Mouse (Mus musculus) cerebellum, adult 2 months (tissue): ENCODE data around the gene Kcnv2. TPM values are rescaled to one million over a fixed set of nuclear protein-coding genes. Genes with fewer than 3 reads are reported as not detected.

Source experiments
- DNase-seq, 2 experiments: peaks; one replicate each; pipeline ENCODE4 v3.0.0; 2021
- H3K27ac ChIP-seq: fragments of 200-500 bp; 2 replicates; pipeline ENCODE4 v1.5.1; 2012; ENCODE audit warnings: low read length, control low read depth, inconsistent platforms; ENCODE audit not compliant: insufficient read depth
- H3K27me3 ChIP-seq: fragments of 200-500 bp; 2 replicates; pipeline ENCODE4 v1.6.1; 2012; ENCODE audit warnings: inconsistent platforms, mild to moderate bottlenecking, low read length, moderate library complexity; ENCODE audit not compliant: control insufficient read depth, insufficient read depth
- H3K4me1 ChIP-seq: fragments of 200-500 bp; 2 replicates; pipeline ENCODE4 v1.6.1; 2011; ENCODE audit warnings: low read length; ENCODE audit not compliant: control insufficient read depth, insufficient read depth
- H3K4me3 ChIP-seq: fragments of 200-500 bp; replicated peaks from 2 replicates; pipeline ENCODE3; 2011; ENCODE audit warnings: mild to moderate bottlenecking, low read depth, low read length, control low read depth; ENCODE audit not compliant: insufficient read depth
- CTCF ChIP-seq: fragments of 200-500 bp; IDR thresholded peaks from 2 replicates; pipeline ENCODE4 v1.5.1; 2011; ENCODE audit warnings: low read depth, mild to moderate bottlenecking, control low read depth, low read length, moderate library complexity, borderline replicate concordance; ENCODE audit not compliant: insufficient read depth
- POLR2A ChIP-seq: fragments of 200-500 bp; IDR thresholded peaks from 2 replicates; pipeline ENCODE4 v1.6.1; 2011; ENCODE audit warnings: low read length, control low read depth, borderline replicate concordance; ENCODE audit not compliant: insufficient read depth
- WGBS: fragments of 180-500 bp; shearing (Covaris S2); methylation state at CpG from one replicate; pipeline ENCODE4 v1.1.7; 2018; 5-methylcytosine and 5-hydroxymethylcytosine counted together
- polyA plus RNA-seq: library from polyadenylated mRNA; depleted of rRNA; stranded (reverse); fragments of >200 nt; gene quantifications from 2 replicates; pipeline ENCODE4 v1.2.3, GENCODE M21; 2012

Gene Kcnv2
- polyA plus RNA-seq, 1 experiment: 0.21 TPM

GRCm38 (mm10) chr19:27336126-27336917 lies 13.9 kb downstream of the Kcnv2 start:
- H3K4me3 ChIP-seq: no peak overlapping the region
- no peak for TF ChIP-seq POLR2A
- no peak for TF ChIP-seq CTCF
- WGBS: 75% methylated on average over 4 of the region's 4 CpGs
- H3K4me1 ChIP-seq: no peaks in the 10 kb centered on the region
- no peak for DNase-seq
- H3K27ac ChIP-seq: no peak overlapping the region
- no peaks in the 10 kb centered on the region for H3K27me3 ChIP-seq

- Histone ChIP-seq H3K4me1 (no peaks in the 10 kb centered on the region), H3K27me3 (no peaks in the 10 kb centered on the region), H3K27ac (no peak overlapping the region), H3K4me3 (no peak overlapping the region)
- 84% methylated on average over 1 of the region's 1 CpGs for WGBS
- TF ChIP-seq CTCF (no peak), POLR2A (no peak)
- no peak for DNase-seq
Observed at GRCm38 (mm10) chr19:27346501-27346900, 24.1 kb downstream of the Kcnv2 start.

- TF ChIP-seq POLR2A (no peak), CTCF (no peak)
- WGBS: 52% methylated on average over 6 of the region's 6 CpGs
- Histone ChIP-seq H3K27ac (no peak overlapping the region), H3K4me1 (no peaks in the 10 kb centered on the region), H3K27me3 (no peaks in the 10 kb centered on the region), H3K4me3 (no peak overlapping the region)
- DNase-seq: no peak
Observed at GRCm38 (mm10) chr19:27351700-27352099, 29.3 kb downstream of the Kcnv2 start.

- Histone ChIP-seq H3K4me1 (no peaks in the 10 kb centered on the region), H3K27ac (no peak overlapping the region), H3K4me3 (no peak overlapping the region), H3K27me3 (no peaks in the 10 kb centered on the region)
- DNase-seq: no peak
- TF ChIP-seq CTCF: no peak
- TF ChIP-seq POLR2A: no peak
Observed at GRCm38 (mm10) chr19:27360381-27360780, 38.0 kb downstream of the Kcnv2 start.

GRCm38 (mm10) chr19:27363891-27364290 lies 41.5 kb downstream of the Kcnv2 start:
- WGBS: 70% methylated on average over 4 of the region's 4 CpGs
- no peak overlapping the region for H3K27ac ChIP-seq
- H3K27me3 ChIP-seq: no peaks in the 10 kb centered on the region
- no peak for TF ChIP-seq POLR2A
- TF ChIP-seq CTCF: no peak
- H3K4me3 ChIP-seq: no peak overlapping the region
- no peaks in the 10 kb centered on the region for H3K4me1 ChIP-seq
- no peak for DNase-seq

GRCm38 (mm10) chr19:27364521-27364931 lies 42.1 kb downstream of the Kcnv2 start:
- DNase-seq: no peak
- 23% methylated on average over 8 of the region's 8 CpGs for WGBS

GRCm38 (mm10) chr19:27366113-27366746 lies 43.8 kb downstream of the Kcnv2 start:
- no peak for TF ChIP-seq CTCF
- TF ChIP-seq POLR2A: no peak
- no peak overlapping the region for H3K4me3 ChIP-seq
- DNase-seq: no peak
- no peak overlapping the region for H3K27ac ChIP-seq
- no peaks in the 10 kb centered on the region for H3K27me3 ChIP-seq
- no peaks in the 10 kb centered on the region for H3K4me1 ChIP-seq
- WGBS: 85% methylated on average over 10 of the region's 10 CpGs

More at GRCm38 (mm10) chr19:27364521-27364931, 42.1 kb downstream of the Kcnv2 start:
- Histone ChIP-seq H3K27me3 (no peaks in the 10 kb centered on the region), H3K4me3 (no peak overlapping the region), H3K4me1 (no peaks in the 10 kb centered on the region), H3K27ac (no peak overlapping the region)
- TF ChIP-seq CTCF: no peak
- no peak for TF ChIP-seq POLR2A

GRCm38 (mm10) chr19:27369461-27370135 lies 47.2 kb downstream of the Kcnv2 start:
- DNase-seq: no peak
- Histone ChIP-seq H3K27ac (no peak overlapping the region), H3K4me1 (no peaks in the 10 kb centered on the region), H3K27me3 (no peaks in the 10 kb centered on the region), H3K4me3 (no peak overlapping the region)
- WGBS: 71% methylated on average over 3 of the region's 3 CpGs
- no peak for TF ChIP-seq POLR2A
- no peak for TF ChIP-seq CTCF
